Mouse (Mus musculus): ENCODE data around the gene Edf1.
"Not testable (repeated sequence)": the region's sequence is repeated elsewhere in the genome, so short reads cannot be mapped to it uniquely, and the experiment has no call there.

Edf1 gene

GRCm38 (mm10) chr2:25557221-25557963 is at the start of gene Edf1:
TSS of gene Edf1 (plus strand) at chr2:25557847.
- peak; percentile 93 for DNase-seq (ENCODE audit: low spot score)

- DNase-seq (ENCODE audit: low spot score): no peak
These were observed 47.7 kb upstream of the Edf1 start for GRCm38 (mm10) chr2:25509912-25510311.

GRCm38 (mm10) chr2:25526510-25527302 is 30.9 kb upstream of the Edf1 start:
- DNase-seq (ENCODE audit: low spot score): no peak

GRCm38 (mm10) chr2:25533707-25534106 is 23.9 kb upstream of the Edf1 start:
- DNase-seq (ENCODE audit: low spot score): peak; percentile 16

GRCm38 (mm10) chr2:25534178-25534865 is 23.3 kb upstream of the Edf1 start:
- peak; percentile 84 for DNase-seq (ENCODE audit: low spot score)

- no peak for DNase-seq (ENCODE audit: low spot score)
These were observed 22.8 kb upstream of the Edf1 start for GRCm38 (mm10) chr2:25534866-25535182.

- DNase-seq (ENCODE audit: low spot score): no peak
These were observed 21.1 kb upstream of the Edf1 start for GRCm38 (mm10) chr2:25536531-25536930.

GRCm38 (mm10) chr2:25540541-25540948 is 17.1 kb upstream of the Edf1 start:
- no peak for DNase-seq (ENCODE audit: low spot score)

- no peak for DNase-seq (ENCODE audit: low spot score)
These were observed 15.8 kb upstream of the Edf1 start for GRCm38 (mm10) chr2:25541644-25542367.

- peak; percentile 62 for DNase-seq (ENCODE audit: low spot score)
These were observed 11.4 kb upstream of the Edf1 start for GRCm38 (mm10) chr2:25545996-25546810.

- DNase-seq (ENCODE audit: low spot score): peak; percentile 98
These were observed 10.7 kb upstream of the Edf1 start, which contains the start of gene Traf2 for GRCm38 (mm10) chr2:25546811-25547491. TSS of gene Traf2 (minus strand) at chr2:25546940.

- no peak for DNase-seq (ENCODE audit: low spot score)
These were observed 8.3 kb upstream of the Edf1 start for GRCm38 (mm10) chr2:25549021-25549991.

GRCm38 (mm10) chr2:25551186-25551585 is 6.5 kb upstream of the Edf1 start:
- DNase-seq (ENCODE audit: low spot score): peak; percentile 60

GRCm38 (mm10) chr2:25553171-25553786 is 4.4 kb upstream of the Edf1 start:
- not testable (repeated sequence) for DNase-seq (ENCODE audit: low spot score)

GRCm38 (mm10) chr2:25555479-25555878 is 2.2 kb upstream of the Edf1 start:
- not testable (repeated sequence) for DNase-seq (ENCODE audit: low spot score)

GRCm38 (mm10) chr2:25556296-25556695 is 1.4 kb upstream of the Edf1 start:
- DNase-seq (ENCODE audit: low spot score): peak; percentile 28

GRCm38 (mm10) chr2:25557964-25558360 is 315 bp downstream of the Edf1 start:
- DNase-seq (ENCODE audit: low spot score): no peak

GRCm38 (mm10) chr2:25558774-25559173 is 1.1 kb downstream of the Edf1 start:
- no peak for DNase-seq (ENCODE audit: low spot score)

- DNase-seq (ENCODE audit: low spot score): no peak
These were observed 2.9 kb downstream of the Edf1 start for GRCm38 (mm10) chr2:25560551-25560950.
